Mouse (Mus musculus): ENCODE data around the gene Adap2.

The Adap2 gene

DNA sequence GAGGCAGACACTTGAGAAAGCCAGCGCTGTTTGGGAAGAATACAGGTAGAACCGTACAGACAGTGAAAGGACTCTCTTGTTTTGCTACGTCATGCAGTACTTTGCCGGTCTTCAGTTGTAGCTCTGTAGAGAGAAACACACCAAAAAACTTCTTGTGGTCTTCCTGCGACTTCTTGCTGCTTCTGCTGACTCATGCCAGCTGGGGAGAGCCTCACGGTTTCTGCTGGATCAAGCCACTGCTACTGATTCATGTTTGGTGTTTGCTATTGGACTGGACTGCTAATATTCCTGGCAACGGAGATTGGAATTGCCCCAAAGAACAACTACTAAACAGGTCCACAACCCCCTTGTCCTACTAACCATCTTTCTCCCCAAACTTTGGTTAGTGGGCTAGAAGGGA, 42.4 kb downstream of the Adap2 start:
- no peak for DNase-seq (ENCODE audit: inconsistent age in 2 of 2, low spot score in 1 of 2)

DNA sequence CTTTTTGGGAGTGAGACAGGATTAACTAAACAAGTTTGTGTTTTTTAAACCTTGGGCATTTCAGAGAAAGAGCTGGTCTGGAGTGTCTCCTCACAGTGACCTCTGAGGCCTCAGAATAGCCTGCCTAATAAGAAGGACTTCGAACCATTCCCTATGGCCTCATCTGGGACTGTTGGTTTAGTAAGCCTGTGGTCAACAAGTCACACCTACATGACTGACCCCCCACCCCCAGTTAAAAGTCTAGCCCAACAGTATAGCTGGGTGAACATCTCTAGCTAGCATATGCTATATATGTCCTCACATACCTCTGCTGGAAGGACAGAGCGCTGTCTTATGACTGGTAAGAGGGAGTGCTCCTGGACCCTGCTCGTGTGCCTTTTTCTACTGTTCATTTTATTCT, 45.4 kb downstream of the Adap2 start:
- DNase-seq (ENCODE audit: inconsistent age in 2 of 2, low spot score in 1 of 2): no peak

- peak in 1 of 2 experiments; percentile 56 for DNase-seq (ENCODE audit: inconsistent age in 2 of 2, low spot score in 1 of 2)
Observed at GRCm38 (mm10) chr11:80199773-80200172, 45.9 kb downstream of the Adap2 start.

DNA sequence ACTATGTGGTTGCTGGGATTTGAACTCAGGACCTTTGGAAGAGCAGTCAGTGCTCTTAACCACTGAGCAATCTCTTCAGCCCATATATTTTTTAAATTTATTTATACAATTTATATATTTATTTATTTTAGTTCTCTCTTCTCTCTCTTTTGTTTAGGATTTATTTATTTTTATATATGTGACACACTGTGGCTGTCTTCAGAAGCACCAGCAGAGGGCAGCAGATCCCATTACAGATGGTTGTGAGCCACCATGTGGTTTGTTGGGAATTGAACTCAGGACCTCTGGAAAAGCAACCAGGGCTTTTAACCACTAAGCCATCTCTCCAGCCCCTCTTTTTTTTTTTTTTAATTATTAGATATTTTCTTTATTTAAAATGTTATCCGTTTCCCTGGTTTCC, 46.4 kb downstream of the Adap2 start:
- DNase-seq (ENCODE audit: inconsistent age in 2 of 2, low spot score in 1 of 2): peak in 1 of 2 experiments; percentile 68

DNA sequence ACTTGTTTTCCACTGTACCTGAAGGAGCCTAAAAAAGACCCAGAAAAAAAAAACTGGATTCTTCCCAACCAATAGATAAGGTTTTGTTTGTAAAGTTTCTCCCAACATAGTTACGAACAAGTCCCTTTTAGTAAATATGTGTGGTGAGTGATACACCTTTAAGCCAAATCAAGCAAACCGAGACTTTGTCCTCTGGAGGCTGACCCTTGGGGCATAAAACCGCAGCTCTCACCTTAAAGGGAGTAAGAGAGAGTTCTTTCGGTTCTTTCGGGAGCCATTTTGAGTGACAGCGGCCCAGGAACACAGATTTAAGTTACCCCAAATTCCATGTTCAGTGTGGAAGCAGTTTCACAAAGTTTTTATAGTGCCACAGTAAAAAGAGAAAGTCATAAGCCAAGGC, 48.4 kb downstream of the Adap2 start:
- DNase-seq (ENCODE audit: inconsistent age in 2 of 2, low spot score in 1 of 2): no peak

DNA sequence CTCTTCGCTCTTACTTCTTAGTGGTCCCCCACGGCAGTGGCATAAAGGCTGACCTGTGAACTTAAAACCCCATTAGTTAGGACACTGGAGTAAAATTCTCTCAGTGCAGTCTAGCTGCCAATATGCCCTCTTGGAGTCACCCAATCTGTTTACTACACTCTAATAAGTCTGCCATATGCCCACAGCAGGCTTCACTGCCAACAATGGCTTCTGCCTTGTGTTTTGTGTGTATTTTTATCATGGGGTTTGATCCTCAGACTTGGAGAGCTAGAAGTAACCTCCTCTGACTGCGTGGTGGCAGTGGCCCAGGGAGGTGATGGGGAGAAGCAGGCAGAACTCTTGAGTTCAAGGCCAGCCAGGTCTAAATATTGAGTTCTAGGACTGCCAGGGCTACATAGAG, 50.1 kb downstream of the Adap2 start:
- no peak for DNase-seq (ENCODE audit: inconsistent age in 2 of 2, low spot score in 1 of 2)

DNA sequence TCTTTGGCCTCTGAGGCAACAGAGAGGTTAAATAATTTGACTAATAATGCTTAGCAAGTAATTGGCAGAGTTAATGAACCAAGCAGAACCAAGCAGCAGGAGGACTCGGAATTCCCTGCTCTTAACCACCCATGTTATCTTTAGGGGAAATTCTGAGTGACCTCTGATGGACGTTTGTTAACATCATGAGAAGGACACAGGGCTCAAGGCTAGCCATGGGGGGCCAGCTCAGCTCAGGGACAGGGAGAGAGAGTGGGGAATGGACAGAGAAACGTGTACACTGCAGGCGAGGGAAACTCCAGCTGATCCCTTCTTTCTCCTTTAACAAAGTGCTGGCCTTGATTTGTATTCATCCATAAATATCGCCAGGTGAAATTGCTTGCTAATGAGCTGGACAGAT, 51.0 kb downstream of the Adap2 start:
- peak in 1 of 2 experiments; percentile 61 for DNase-seq (ENCODE audit: inconsistent age in 2 of 2, low spot score in 1 of 2)

GRCm38 (mm10) chr11:80208465-80208859, 54.6 kb downstream of the Adap2 start:
- no peak for DNase-seq (ENCODE audit: inconsistent age in 2 of 2, low spot score in 1 of 2)

DNA sequence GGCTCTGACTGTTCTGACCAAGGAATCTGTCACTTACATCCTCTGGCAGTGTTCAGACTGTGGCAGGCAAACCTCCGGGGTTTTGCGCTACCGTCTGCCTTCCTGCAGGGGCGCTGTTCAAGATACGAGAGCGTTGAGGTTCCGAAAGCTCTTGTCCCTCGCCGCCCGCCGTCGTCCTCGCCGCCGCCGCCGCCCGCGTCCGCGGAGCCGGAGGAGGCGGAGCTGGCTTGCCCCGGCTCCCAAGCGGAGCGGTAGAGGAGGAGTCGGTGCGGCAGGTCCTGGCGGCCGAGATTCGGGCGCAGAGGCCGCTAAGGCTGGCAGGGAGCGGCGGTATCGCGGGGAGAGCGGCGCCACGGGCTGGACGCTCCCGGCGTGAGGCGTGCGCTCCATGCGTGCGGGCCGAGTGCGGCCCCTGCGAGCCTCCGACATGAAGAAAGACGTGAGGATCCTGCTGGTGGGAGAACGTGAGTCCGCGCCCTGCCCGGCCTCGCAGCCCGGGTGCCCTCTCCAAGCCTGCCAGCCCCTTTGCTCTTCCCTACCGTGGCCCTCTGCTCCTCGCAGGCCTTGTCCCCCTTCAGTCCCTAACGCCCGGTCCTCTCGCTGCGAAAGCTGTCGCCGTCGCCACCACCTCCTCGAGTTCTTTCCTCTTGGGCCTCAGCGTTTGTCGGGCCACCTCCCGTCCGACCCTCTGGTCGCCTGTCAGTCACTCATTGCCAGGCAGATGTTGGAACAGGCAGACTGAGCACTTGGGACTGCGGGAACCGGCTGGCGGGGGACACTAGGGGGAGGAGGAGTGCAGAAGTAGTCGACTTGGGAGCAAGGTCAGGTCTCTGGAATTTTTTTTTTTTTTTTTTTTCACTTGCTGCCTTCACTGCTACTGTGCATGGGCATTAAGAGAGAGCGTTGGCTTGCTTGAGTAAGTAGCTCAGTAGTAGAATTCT, 55.2 kb downstream of the Adap2 start, which contains the start of gene Rhot1:
Gene Rhot1, plus strand, starts transcription at position 160 of the 941 bp plus-strand sequence.
- peak; percentile 96 to 99 for DNase-seq (ENCODE audit: inconsistent age in 2 of 2, low spot score in 1 of 2)

DNA sequence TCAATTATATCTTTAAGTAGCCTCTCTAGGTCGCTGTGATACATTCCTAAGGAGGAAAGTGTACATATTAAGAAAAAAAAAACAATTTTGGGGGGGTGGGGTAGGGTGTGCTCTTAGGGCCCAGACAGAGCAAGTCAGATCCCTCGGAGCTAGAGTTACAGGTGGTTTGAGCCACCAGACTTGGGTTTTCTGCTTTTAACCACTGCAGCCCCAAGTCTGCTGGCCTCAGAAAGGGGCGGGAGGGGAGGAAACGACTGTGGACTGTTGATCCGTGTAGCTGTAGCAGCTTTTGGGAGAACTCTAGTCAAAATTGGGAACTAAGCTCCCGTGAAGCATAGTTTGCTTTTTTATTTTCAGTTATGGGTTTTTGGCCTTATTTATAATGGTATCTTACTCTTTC, 56.4 kb downstream of the Adap2 start:
- no peak for DNase-seq (ENCODE audit: inconsistent age in 2 of 2, low spot score in 1 of 2)

GRCm38 (mm10) chr11:80212282-80212681, 58.4 kb downstream of the Adap2 start:
- DNase-seq (ENCODE audit: inconsistent age in 2 of 2, low spot score in 1 of 2): no peak

DNA sequence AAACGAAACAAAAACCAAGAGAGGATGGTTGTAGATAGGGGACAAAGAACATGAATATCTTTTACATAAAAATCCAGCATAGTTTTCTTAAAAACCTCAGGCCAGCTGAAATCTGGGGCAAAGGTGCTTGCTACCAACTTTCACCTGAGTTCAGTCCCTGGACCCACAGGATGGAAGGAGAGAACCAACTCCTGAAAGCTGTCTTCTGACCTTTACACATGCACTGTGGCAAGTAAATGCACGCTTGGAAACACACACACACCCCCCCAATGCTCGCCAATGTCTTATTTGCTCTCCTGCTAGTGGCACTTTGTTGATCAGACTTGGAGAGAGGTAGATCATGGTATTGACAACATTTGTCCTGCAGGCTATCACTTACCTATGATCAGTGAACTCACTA, 61.4 kb downstream of the Adap2 start:
- DNase-seq (ENCODE audit: inconsistent age in 2 of 2, low spot score in 1 of 2): no peak

- peak in 1 of 2 experiments; percentile 54 for DNase-seq (ENCODE audit: inconsistent age in 2 of 2, low spot score in 1 of 2)
Observed at GRCm38 (mm10) chr11:80218657-80219293, 64.9 kb downstream of the Adap2 start.

Data from adrenal gland, adult (tissue).